Mouse (Mus musculus) limb, embryonic 14.5 days (tissue): ENCODE data around the gene Klhl25. TPM values are rescaled to one million over a fixed set of nuclear protein-coding genes. Genes with fewer than 3 reads are reported as not detected.

Experiments
- ATAC-seq: fragments of 200-750 bp; cut with Nextera tagmentation; 2 replicates; pipeline ENCODE4 v1.8.0; 2017; ENCODE audit warnings: low read depth, moderate number of reproducible peaks, moderate TSS enrichment; ENCODE audit not compliant: low FRiP score
- DNase-seq: peaks from one replicate; pipeline ENCODE4 v3.0.0-alpha.2; 2015; ENCODE audit warnings: low spot score
- H3K27ac ChIP-seq: fragments of 300-500 bp; sonication (generic); replicated peaks from 2 replicates; pipeline ENCODE4 v1.5.1; 2014; ENCODE audit warnings: low read depth, mild to moderate bottlenecking, low read length, moderate library complexity, mixed read lengths
- H3K27me3 ChIP-seq: fragments of 300-500 bp; sonication (generic); 2 replicates; pipeline ENCODE4 v1.6.1; 2014; ENCODE audit warnings: low read length, mixed read lengths; ENCODE audit not compliant: control insufficient read depth, insufficient read depth
- H3K36me3 ChIP-seq: fragments of 300-500 bp; sonication (generic); 2 replicates; pipeline ENCODE4 v1.6.1; 2014; ENCODE audit warnings: mild to moderate bottlenecking, low read length, moderate library complexity, mixed read lengths; ENCODE audit not compliant: control insufficient read depth, insufficient read depth
- H3K4me1 ChIP-seq: fragments of 300-500 bp; sonication (generic); 2 replicates; pipeline ENCODE4 v1.6.1; 2014; ENCODE audit warnings: antibody characterized with exemption, low read length, mixed read lengths; ENCODE audit not compliant: control insufficient read depth, insufficient read depth
- H3K4me2 ChIP-seq: fragments of 300-500 bp; sonication (generic); replicated peaks from 2 replicates; pipeline ENCODE4 v1.6.1; 2014; ENCODE audit warnings: low read depth, mild to moderate bottlenecking, low read length, moderate library complexity; ENCODE audit not compliant: severe bottlenecking
- H3K4me3 ChIP-seq: fragments of 300-500 bp; sonication (generic); replicated peaks from 2 replicates; pipeline ENCODE4 v1.5.1; 2014; ENCODE audit warnings: low read length
- H3K9ac ChIP-seq: fragments of 300-500 bp; sonication (generic); 2 replicates; pipeline ENCODE4 v1.6.1; 2014; ENCODE audit warnings: mild to moderate bottlenecking, low read depth, low read length, moderate library complexity; ENCODE audit not compliant: severe bottlenecking
- H3K9me3 ChIP-seq: fragments of 300-500 bp; sonication (generic); 2 replicates; pipeline ENCODE4 v1.6.1; 2016; ENCODE audit warnings: low read length; ENCODE audit not compliant: control insufficient read depth
- POLR2A ChIP-seq: fragments of 200-500 bp; IDR thresholded peaks from 2 replicates; pipeline ENCODE4 v1.8.0; 2012; ENCODE audit warnings: inconsistent platforms, mild to moderate bottlenecking, moderate library complexity, borderline replicate concordance; ENCODE audit not compliant: insufficient read depth, insufficient read length; ENCODE audit errors: extremely low read depth
- WGBS: fragments of 180-500 bp; shearing (Covaris S2); extraction: QIAGEN DNeasy Blood & Tissue Kit; methylation state at CpG from one replicate; pipeline ENCODE4 v1.1.7; 2014; 5-methylcytosine and 5-hydroxymethylcytosine counted together
- polyA plus RNA-seq, 2 experiments: library from polyadenylated mRNA; depleted of rRNA in 1 of 2; stranded (reverse) in 1 of 2; unstranded in 1 of 2; fragments of >200 nt; fragmentation: Nextera tagmentation in 1 of 2; extraction: Ambion mirVana in 1 of 2; gene quantifications; 2 replicates each; pipeline versions ENCODE4 v1.2.1 to v1.2.3; 2012 to 2014

The Klhl25 gene
- polyA plus RNA-seq, 2 experiments, result 17.2 to 19.4 TPM

GRCm38 (mm10) chr7:75851290-75851689 is 3.2 kb downstream of the Klhl25 start:
- ATAC-seq, result no peak
- DNase-seq, result no peak
- Histone ChIP-seq H3K36me3 (peaks cover 13% of the 10 kb centered on the region; the same call in 1 of the 2 replicates), H3K4me1 (peaks cover 31% of the 10 kb centered on the region), H3K4me2 (no peak overlapping the region), H3K27me3 (no peaks in the 10 kb centered on the region), H3K27ac (no peak overlapping the region), H3K4me3 (no peak overlapping the region), H3K9ac (no peak overlapping the region), H3K9me3 (no peaks in the 10 kb centered on the region)
- 85% methylated on average over 10 of the region's 10 CpGs for WGBS
- no peak for TF ChIP-seq POLR2A

GRCm38 (mm10) chr7:75852363-75852762 is 4.3 kb downstream of the Klhl25 start:
- no peak overlapping the region for H3K9ac ChIP-seq
- peaks cover 27% of the 10 kb centered on the region for H3K4me1 ChIP-seq
- no peak overlapping the region for H3K4me2 ChIP-seq
- WGBS, result 69% methylated on average over 4 of the region's 4 CpGs
- H3K36me3 ChIP-seq, result peaks cover 15% of the 10 kb centered on the region
- DNase-seq, result no peak
- TF ChIP-seq POLR2A, result no peak
- no peaks in the 10 kb centered on the region for H3K27me3 ChIP-seq
- no peak overlapping the region for H3K27ac ChIP-seq
- ATAC-seq, result no peak
- no peak overlapping the region for H3K4me3 ChIP-seq
- H3K9me3 ChIP-seq, result no peaks in the 10 kb centered on the region

- Histone ChIP-seq H3K36me3 (peaks cover 15% of the 10 kb centered on the region), H3K4me3 (no peak overlapping the region), H3K27me3 (no peaks in the 10 kb centered on the region), H3K27ac (no peak overlapping the region), H3K4me2 (no peak overlapping the region), H3K4me1 (peaks cover 27% of the 10 kb centered on the region), H3K9ac (no peak overlapping the region), H3K9me3 (no peaks in the 10 kb centered on the region)
- ATAC-seq (no peak), DNase-seq (no peak)
- TF ChIP-seq POLR2A, result no peak
- WGBS, result 67% methylated on average over 8 of the region's 8 CpGs
Measured at GRCm38 (mm10) chr7:75853171-75853830, 5.2 kb downstream of the Klhl25 start.

GRCm38 (mm10) chr7:75854231-75854925 is 6.3 kb downstream of the Klhl25 start:
- Histone ChIP-seq H3K27ac (no peak overlapping the region), H3K36me3 (peaks cover 15% of the 10 kb centered on the region), H3K27me3 (no peaks in the 10 kb centered on the region), H3K9ac (0 out of 2 replicates have a peak overlapping the region, but pooled peaks have one; percentile 25), H3K4me3 (no peak overlapping the region), H3K4me2 (no peak overlapping the region), H3K9me3 (no peaks in the 10 kb centered on the region), H3K4me1 (peaks cover 24% of the 10 kb centered on the region)
- no peak for TF ChIP-seq POLR2A
- DNase-seq, result no peak
- no peak for ATAC-seq
- 57% methylated on average over 6 of the region's 6 CpGs for WGBS

GRCm38 (mm10) chr7:75855028-75855427 is 6.9 kb downstream of the Klhl25 start:
- 82% methylated on average over 6 of the region's 6 CpGs for WGBS

More at GRCm38 (mm10) chr7:75855028-75855427, 6.9 kb downstream of the Klhl25 start:
- H3K4me2 ChIP-seq, result no peak overlapping the region
- H3K36me3 ChIP-seq, result peaks cover 15% of the 10 kb centered on the region
- no peak for DNase-seq
- H3K4me1 ChIP-seq, result peaks cover 19% of the 10 kb centered on the region
- H3K27me3 ChIP-seq, result no peaks in the 10 kb centered on the region
- no peak overlapping the region for H3K27ac ChIP-seq
- no peak overlapping the region for H3K4me3 ChIP-seq
- no peak for TF ChIP-seq POLR2A
- 0 out of 2 replicates have a peak overlapping the region, but pooled peaks have one; percentile 25 for H3K9ac ChIP-seq
- no peaks in the 10 kb centered on the region for H3K9me3 ChIP-seq
- ATAC-seq, result no peak
